8 mouse cellular contexts compared by ENCODE assay signal in genomic region chr2:121806171-121806943, GRCm38 (mm10). TPM values are rescaled to one million over a fixed set of nuclear protein-coding genes. Genes with fewer than 3 reads are reported as not detected.
A peak's percentile ranks its signal among the peaks of the same experiment; 100 is the strongest.
DNase-seq lines count a peak whose midpoint lies in the region; ATAC-seq and TF ChIP-seq lines count a peak whose summit lies in the region.

No protein-coding gene starts in this region.

- WGBS in heart, embryonic 11.5 days (ENCODE audit: insufficient replicate concordance) = under 1% methylated on average over 82 of the region's 90 CpGs
- WGBS in midbrain, embryonic 14.5 days = under 1% methylated on average over 71 of the region's 90 CpGs
- 2% methylated on average over 89 of the region's 90 CpGs for WGBS in thymus, adult 2 months

- H3K4me3 ChIP-seq in heart, embryonic 11.5 days (ENCODE audit: low read depth, low read length) = peak overlapping the region; percentile 82
- peak overlapping the region; percentile 97 for H3K4me3 ChIP-seq in left cerebral cortex, adult 2 months
- H3K4me3 ChIP-seq in midbrain, embryonic 14.5 days (replicated peaks; ENCODE audit: low read depth, low read length) = peak overlapping the region; percentile 72
- H3K4me3 ChIP-seq in thymus, adult 2 months (ENCODE audit: control insufficient read depth, insufficient read depth, low read length) = peak overlapping the region; percentile 52

- H3K27me3 ChIP-seq in heart, embryonic 11.5 days (ENCODE audit: control insufficient read depth, insufficient read depth, low read length) = peaks cover 29% of the 10 kb centered on the region
- H3K27me3 ChIP-seq in midbrain, embryonic 14.5 days (ENCODE audit: control insufficient read depth, insufficient read depth, low read length) = no peaks in the 10 kb centered on the region
- peaks cover 15% of the 10 kb centered on the region for H3K27me3 ChIP-seq in thymus, adult 2 months (ENCODE audit: control insufficient read depth, insufficient read depth, low read length)

- no peaks in the 10 kb centered on the region for H3K36me3 ChIP-seq in heart, embryonic 11.5 days (ENCODE audit: control insufficient read depth, insufficient read depth, low read length)
- no peaks in the 10 kb centered on the region for H3K36me3 ChIP-seq in midbrain, embryonic 14.5 days (ENCODE audit: control insufficient read depth, insufficient read depth, low read length)
- no peaks in the 10 kb centered on the region for H3K36me3 ChIP-seq in thymus, adult 2 months (ENCODE audit: control insufficient read depth, insufficient read depth, low read length)

- TF ChIP-seq POLR2A in thymus, adult 2 months (IDR thresholded peaks at IDR 0.05; ENCODE audit: control insufficient read depth, extremely low read depth, insufficient read depth, low read length, poor library complexity) = no peak

- peak overlapping the region; percentile 23 for H3K9ac ChIP-seq in heart, embryonic 11.5 days (ENCODE audit: low read depth, low read length)
- H3K9ac ChIP-seq in midbrain, embryonic 14.5 days (replicated peaks; ENCODE audit: low read length) = peak overlapping the region; percentile 81

- no peaks in the 10 kb centered on the region for H3K9me3 ChIP-seq in heart, embryonic 11.5 days (replicated peaks; ENCODE audit: control insufficient read depth, low read length)
- no peaks in the 10 kb centered on the region for H3K9me3 ChIP-seq in midbrain, embryonic 14.5 days (ENCODE audit: control insufficient read depth, low read length)

- intact Hi-C loops in left cerebral cortex, adult 2 months (cut with DNase I) = loop anchor here (2.0 to 5.0 kb wide), 2 partner anchors 22 to 79 kb away; no protein-coding TSS in a partner anchor

- DNase-seq in heart, adult 11 months = peak; percentile 85
- DNase-seq in heart, adult 8-10 months (ENCODE audit: low spot score) = no peak
- DNase-seq in MN1 (ENCODE audit: low spot score) = peak; percentile 63
- DNase-seq in cerebellum, postnatal 14 days = peak; percentile 64 to 72
- DNase-seq in left cerebral cortex, adult 2 months (ENCODE audit: extremely low spot score in 1 of 2, low spot score in 2 of 2) = peak; percentile 42 to 49
- peak; percentile 80 for DNase-seq in midbrain, embryonic 14.5 days
- peak; percentile 19 for DNase-seq in thymus, adult 2 months

- H3K27ac ChIP-seq in heart, embryonic 11.5 days (ENCODE audit: low read depth, low read length) = no peak overlapping the region
- peak overlapping the region; percentile 95 for H3K27ac ChIP-seq in left cerebral cortex, adult 2 months
- H3K27ac ChIP-seq in midbrain, embryonic 14.5 days (replicated peaks; ENCODE audit: low read depth, low read length) = peak overlapping the region; percentile 95
- H3K27ac ChIP-seq in thymus, adult 2 months (ENCODE audit: control insufficient read depth, insufficient read depth, low read length) = no peak overlapping the region

- peak; percentile 80 for ATAC-seq in heart, embryonic 11.5 days (replicated peaks; ENCODE audit: insufficient number of reproducible peaks, low FRiP score, low TSS enrichment)
- peak; percentile 85 for ATAC-seq in midbrain, embryonic 14.5 days (ENCODE audit: low FRiP score, low TSS enrichment)

- H3K4me2 ChIP-seq in heart, embryonic 11.5 days = peak overlapping the region; percentile 96
- peak overlapping the region; percentile 92 for H3K4me2 ChIP-seq in midbrain, embryonic 14.5 days (ENCODE audit: low read length)

- TF ChIP-seq CTCF in left cerebral cortex, adult 2 months (IDR thresholded peaks at IDR 0.05) = no peak; the same call in 1 of the 2 replicates
- TF ChIP-seq CTCF in thymus, adult 2 months (IDR thresholded peaks at IDR 0.05; ENCODE audit: borderline replicate concordance, control insufficient read depth, extremely low read depth, insufficient read depth, low read length, poor library complexity) = no peak

- H3K4me1 ChIP-seq in heart, embryonic 11.5 days (ENCODE audit: control insufficient read depth, insufficient read depth, low read length) = peaks cover 4% of the 10 kb centered on the region; the same call in 1 of the 2 replicates
- H3K4me1 ChIP-seq in midbrain, embryonic 14.5 days (ENCODE audit: control insufficient read depth, insufficient read depth, low read length) = peaks cover 13% of the 10 kb centered on the region; the same call in 1 of the 2 replicates
- H3K4me1 ChIP-seq in thymus, adult 2 months (replicated peaks; ENCODE audit: control insufficient read depth, insufficient read depth, low read length) = no peaks in the 10 kb centered on the region; the same call in 1 of the 2 replicates

RNA-seq across cellular contexts. Expression of gene Frmd5, which starts 0.5 kb away (rescaled TPM):
- 100 to 1,000 TPM in 3 of 4 experiments, 10 to 100 TPM in 1; 86.6 to 189 (median 156) TPM for total RNA-seq in heart, adult 8-10 months (2022)
- 24.2 and 29.5 TPM in 2 replicates for polyA plus RNA-seq in heart, embryonic 11.5 days (2014; fragmentation: Nextera tagmentation; extraction: Ambion mirVana)
- 10 to 100 TPM; 53.8 to 56.3 TPM for total RNA-seq in left cerebral cortex, adult 2 months (2021)
- polyA plus RNA-seq in midbrain, embryonic 14.5 days (2014; fragmentation: Nextera tagmentation; extraction: Ambion mirVana) = 29.0 and 32.0 TPM in 2 replicates
- 1.4 and 8.8 TPM in 2 replicates for polyA plus RNA-seq in thymus, adult 2 months (2012; rRNA removed)

Comparison
In these comparisons a context has a peak if more than half of its experiments do, and no peak if none do; other contexts are left out.
1. H3K27ac ChIP-seq: peak in left cerebral cortex, adult 2 months (single experiment) and midbrain, embryonic 14.5 days (single experiment); none in heart, embryonic 11.5 days (single experiment) and thymus, adult 2 months (single experiment).
2. Peak in every context shown above with its lines, with median percentiles within 50 percentile points of each other: H3K4me3 ChIP-seq.